Mouse (Mus musculus) CH12.LX (cell line): ENCODE measurements around the gene Abhd15. TPM values are rescaled to one million over a fixed set of nuclear protein-coding genes. Genes with fewer than 3 reads are reported as not detected.

Source experiments
- DNase-seq: peaks from one replicate; pipeline ENCODE4 v3.0.0-alpha.2; 2013; ENCODE audit errors: extremely low read depth
- H3K27ac ChIP-seq: 2 replicates; pipeline ENCODE4 v1.5.1; 2012; ENCODE audit warnings: low read depth, mild to moderate bottlenecking, control low read depth, moderate library complexity; ENCODE audit not compliant: insufficient read depth
- H3K27me3 ChIP-seq: replicated peaks from 2 replicates; pipeline ENCODE3; 2012; ENCODE audit warnings: inconsistent platforms
- H3K36me3 ChIP-seq, 2 experiments: replicated peaks in 1 of 2; 2 replicates each; pipeline versions ENCODE3 to v1.6.1; 2012; ENCODE audit warnings: inconsistent platforms in 1 of 2, low read length in 1 of 2, mild to moderate bottlenecking in 1 of 2, mixed read lengths in 1 of 2, moderate library complexity in 1 of 2; ENCODE audit not compliant: control insufficient read depth in 1 of 2, insufficient read depth in 1 of 2
- H3K4me1 ChIP-seq, 2 experiments: 2 replicates each; pipeline ENCODE4 v1.6.1; 2012; ENCODE audit warnings: inconsistent platforms in 1 of 2, moderate library complexity in 1 of 2; ENCODE audit not compliant: insufficient read depth in 2 of 2, control insufficient read depth in 1 of 2
- H3K4me2 ChIP-seq: 2 replicates; pipeline ENCODE4 v1.6.1; 2012; ENCODE audit warnings: low read depth, mild to moderate bottlenecking, control low read depth; ENCODE audit not compliant: poor library complexity, insufficient read depth, severe bottlenecking
- H3K4me3 ChIP-seq, 3 experiments: fragments of 150-350 bp in 1 of 3; sonication (generic) in 1 of 3; replicated peaks in 1 of 3; 2 replicates each; pipeline versions ENCODE3 to v1.5.1; 2011 to 2012; ENCODE audit warnings: low read depth in 2 of 3, low read length in 2 of 3, mild to moderate bottlenecking in 2 of 3, moderate library complexity in 2 of 3, control low read depth in 1 of 3, improper control_type of control experiment in 1 of 3, inconsistent platforms in 1 of 3, mixed read lengths in 1 of 3; ENCODE audit not compliant: poor library complexity in 1 of 3
- H3K79me2 ChIP-seq: replicated peaks from 2 replicates; pipeline ENCODE4 v1.6.1; 2012; ENCODE audit warnings: mild to moderate bottlenecking, moderate library complexity; ENCODE audit not compliant: control insufficient read depth, poor library complexity, insufficient read depth, severe bottlenecking; ENCODE audit errors: extremely low read depth
- H3K9ac ChIP-seq: 2 replicates; pipeline ENCODE4 v1.6.1; 2012; ENCODE audit warnings: low read depth, mild to moderate bottlenecking, control low read depth, moderate library complexity; ENCODE audit not compliant: insufficient read depth
- H3K9me3 ChIP-seq: replicated peaks from 2 replicates; pipeline ENCODE3; 2012; ENCODE audit warnings: low read length, inconsistent platforms, mixed read lengths
- BHLHE40 ChIP-seq: IDR thresholded peaks from 2 replicates; pipeline ENCODE4 v1.6.1; 2011; ENCODE audit warnings: mild to moderate bottlenecking, low read depth, low read length, improper control_type of control experiment
- CHD1 ChIP-seq: IDR thresholded peaks from 2 replicates; pipeline ENCODE4 v1.6.1; 2012; ENCODE audit warnings: low read depth, low read length, improper control_type of control experiment, inconsistent platforms
- CHD2 ChIP-seq: IDR thresholded peaks from 2 replicates; pipeline ENCODE4 v1.6.1; 2011; ENCODE audit warnings: low read length, improper control_type of control experiment
- CTCF ChIP-seq, 2 experiments: IDR thresholded peaks in 1 of 2; conservative IDR thresholded peaks in 1 of 2; 2 replicates each; pipeline ENCODE4 v1.5.1; 2011 to 2012; ENCODE audit warnings: low read depth in 2 of 2, low read length in 2 of 2, improper control_type of control experiment in 1 of 2, inconsistent platforms in 1 of 2, mild to moderate bottlenecking in 1 of 2, moderate library complexity in 1 of 2
- ELF1 ChIP-seq: IDR thresholded peaks from 2 replicates; pipeline ENCODE4 v1.6.1; 2014; ENCODE audit warnings: low read depth, mild to moderate bottlenecking, inconsistent platforms, low read length, improper control_type of control experiment
- EP300 ChIP-seq: IDR thresholded peaks from 2 replicates; pipeline ENCODE4 v1.6.1; 2011; ENCODE audit warnings: low read length, improper control_type of control experiment
- JUN ChIP-seq: IDR thresholded peaks from 2 replicates; pipeline ENCODE4 v1.6.1; 2011; ENCODE audit warnings: low read depth, mild to moderate bottlenecking, low read length, improper control_type of control experiment, moderate library complexity; ENCODE audit not compliant: insufficient read depth
- MAFK ChIP-seq: IDR thresholded peaks from 2 replicates; pipeline ENCODE4 v1.6.1; 2011; ENCODE audit warnings: low read length, improper control_type of control experiment; ENCODE audit not compliant: insufficient replicate concordance
- MAX ChIP-seq: IDR thresholded peaks from 2 replicates; pipeline ENCODE4 v1.6.1; 2011; ENCODE audit warnings: low read length, improper control_type of control experiment
- MEF2A ChIP-seq: IDR thresholded peaks from 2 replicates; pipeline ENCODE4 v1.6.1; 2014; ENCODE audit warnings: low read depth, mild to moderate bottlenecking, inconsistent platforms, low read length, improper control_type of control experiment, borderline replicate concordance
- MYC ChIP-seq: IDR thresholded peaks from 2 replicates; pipeline ENCODE4 v1.6.1; 2011; ENCODE audit warnings: low read depth, mild to moderate bottlenecking, improper control_type of control experiment, low read length
- PAX5 ChIP-seq: IDR thresholded peaks from 2 replicates; pipeline ENCODE4 v1.6.1; 2012; ENCODE audit warnings: low read length, inconsistent platforms, mixed read lengths
- RAD21 ChIP-seq: IDR thresholded peaks from 2 replicates; pipeline ENCODE4 v1.6.1; 2011; ENCODE audit warnings: low read depth, mild to moderate bottlenecking, low read length, improper control_type of control experiment, moderate library complexity
- RCOR1 ChIP-seq: conservative IDR thresholded peaks from 2 replicates; pipeline ENCODE4 v1.6.1; 2012; ENCODE audit warnings: low read depth, mild to moderate bottlenecking, inconsistent platforms, low read length, improper control_type of control experiment
- SIN3A ChIP-seq: IDR thresholded peaks from 2 replicates; pipeline ENCODE4 v1.6.1; 2012; ENCODE audit warnings: low read length, improper control_type of control experiment, inconsistent platforms
- SMC3 ChIP-seq: IDR thresholded peaks from 2 replicates; pipeline ENCODE4 v1.6.1; 2011; ENCODE audit warnings: low read depth, low read length, improper control_type of control experiment
- TCF12 ChIP-seq: IDR thresholded peaks from 2 replicates; pipeline ENCODE4 v1.6.1; 2014; ENCODE audit warnings: low read depth, mild to moderate bottlenecking, inconsistent platforms, low read length, improper control_type of control experiment
- USF1 ChIP-seq: IDR thresholded peaks from 2 replicates; pipeline ENCODE4 v1.6.1; 2014; ENCODE audit warnings: low read depth, mild to moderate bottlenecking, inconsistent platforms, low read length, improper control_type of control experiment
- ZC3H11A ChIP-seq: IDR thresholded peaks from 2 replicates; pipeline ENCODE4 v1.6.1; 2012; ENCODE audit warnings: low read depth, mild to moderate bottlenecking, inconsistent platforms, low read length, improper control_type of control experiment
- ZMIZ1 ChIP-seq: IDR thresholded peaks from 2 replicates; pipeline ENCODE4 v1.6.1; 2012; ENCODE audit warnings: low read depth, mild to moderate bottlenecking, inconsistent platforms, low read length, improper control_type of control experiment
- ZNF384 ChIP-seq: IDR thresholded peaks from 2 replicates; pipeline ENCODE4 v1.6.1; 2012; ENCODE audit warnings: low read depth, low read length, improper control_type of control experiment, inconsistent platforms
- dilution Hi-C: fragments of 300-500 bp; cut with MboI; formaldehyde crosslinking; loops from 2 replicates; pipeline ENCODE4 v1.14.3; 2020; ENCODE audit warnings: low sequenced_read_pairs; ENCODE audit not compliant: extremely low pct_unique_long_range_greater_than_20kb, extremely low pct_ligation_motif_present
- in situ Hi-C: fragments of 300-500 bp; cut with MboI; formaldehyde crosslinking; loops from 3 replicates; pipeline ENCODE4 v1.14.3; 2019; ENCODE audit warnings: low sequenced_read_pairs, low pct_ligation_motif_present, low pct_unique_long_range_greater_than_20kb, mixed read lengths
- polyA plus RNA-seq: library from polyadenylated mRNA; unstranded; fragments of >175 nt; gene quantifications from 2 replicates; pipeline ENCODE4 v1.2.1, GENCODE M21; 2012; ENCODE audit warnings: low read depth; ENCODE audit not compliant: insufficient read length
- total RNA-seq, 2 experiments: library from RNA; depleted of rRNA; stranded (reverse); fragments of 300-350 nt in 1 of 2; fragments of >200 nt in 1 of 2; gene quantifications; 2 replicates each; pipeline ENCODE4 v1.2.3; 2012 to 2014

Gene Abhd15
- total and polyA plus RNA-seq, 3 experiments = 0.11 to 0.38 (median 0.23) TPM

DNA sequence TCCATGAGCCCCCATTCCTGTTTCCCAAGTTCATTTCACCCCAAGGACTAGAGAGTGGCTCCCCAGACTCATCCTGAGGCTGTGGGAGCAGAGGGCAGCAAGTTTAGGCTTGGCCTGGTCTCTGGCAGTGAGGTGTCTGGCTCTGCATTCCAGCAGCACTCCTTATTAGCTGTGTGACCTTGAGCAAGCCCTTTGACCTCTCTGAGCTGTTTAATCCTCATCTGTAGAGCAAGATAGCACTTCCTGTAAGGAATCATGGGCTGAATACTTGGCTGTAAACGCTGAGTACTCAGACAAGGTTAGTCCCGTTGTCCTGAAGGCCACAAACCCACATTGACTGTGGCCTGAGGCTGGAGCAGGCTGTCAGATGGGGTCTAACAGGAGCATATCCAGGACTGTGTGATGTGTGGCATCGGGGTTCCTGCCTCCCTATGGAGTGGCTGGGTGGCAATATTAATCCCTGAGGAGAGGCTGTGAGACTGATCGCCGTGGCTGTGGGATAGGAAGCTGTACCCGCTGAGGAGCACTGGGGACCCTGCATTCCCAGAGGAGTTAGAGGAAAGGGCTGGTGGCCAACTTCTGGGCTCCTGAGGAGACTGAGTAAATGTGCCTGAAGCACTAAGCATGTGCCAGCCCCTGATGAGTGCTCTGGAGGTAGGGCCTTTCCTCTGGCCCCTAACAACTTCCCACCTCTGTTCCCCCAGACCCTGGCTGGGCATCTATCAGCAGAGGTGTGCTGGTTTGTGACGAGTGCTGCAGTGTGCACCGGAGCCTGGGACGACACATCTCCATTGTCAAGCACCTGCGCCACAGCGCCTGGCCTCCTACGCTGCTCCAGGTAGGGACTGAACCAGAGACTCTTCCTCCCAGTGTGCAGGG, 16.4 kb upstream of the Abhd15 start:
- in situ Hi-C loops (loop anchor here (5.0 kb wide), 1 partner anchor 124 kb away; no protein-coding TSS in a partner anchor), dilution Hi-C loops (no loop called here)
- Histone ChIP-seq H3K79me2 (peaks cover 31% of the 10 kb centered on the region), H3K9ac (no peak overlapping the region), H3K27ac (no peak overlapping the region), H3K9me3 (no peaks in the 10 kb centered on the region), H3K4me2 (no peak overlapping the region), H3K4me3 (no peak overlapping the region), H3K4me1 (peaks cover 19 to 54% of the 10 kb centered on the region in 2 experiments), H3K36me3 (peaks cover 32 to 73% of the 10 kb centered on the region in 2 experiments)
- DNase-seq = no peak
- TF ChIP-seq RAD21 (no peak), TCF12 (no peak), PAX5 (no peak), CTCF (conservative IDR thresholded peaks at IDR 0.05 in 1 of 2, IDR thresholded peaks at IDR 0.05 in 1 of 2; ENCODE audit: low read depth in 2 of 2, low read length in 2 of 2) (no peak), ZNF384 (no peak), ZMIZ1 (no peak), CHD1 (no peak), ELF1 (no peak), SMC3 (no peak), EP300 (no peak), MEF2A (no peak), BHLHE40 (no peak), MYC (no peak), CHD2 (no peak), MAX (no peak), RCOR1 (no peak), ZC3H11A (no peak), USF1 (no peak), JUN (no peak)
- TF ChIP-seq, all 38 proteins: peak for 0
- H3K27me3 ChIP-seq = no peaks in the 10 kb centered on the region

DNA sequence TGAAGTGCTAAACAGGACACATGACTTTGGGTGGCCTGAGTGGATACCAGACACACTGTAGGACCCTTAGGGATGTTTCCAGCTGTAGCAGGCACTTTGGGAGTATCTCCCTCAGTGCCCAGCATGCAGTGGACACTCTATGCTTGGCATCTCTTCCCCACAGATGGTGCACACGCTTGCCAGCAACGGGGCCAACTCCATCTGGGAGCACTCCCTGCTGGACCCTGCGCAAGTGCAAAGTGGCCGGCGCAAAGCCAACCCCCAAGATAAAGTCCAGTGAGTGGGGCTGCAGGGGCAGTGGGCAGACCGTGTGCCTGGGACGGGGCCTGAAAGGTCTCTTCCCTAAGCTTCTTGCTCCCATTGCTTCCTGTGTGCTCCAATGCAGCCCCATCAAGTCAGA, 15.6 kb upstream of the Abhd15 start:
- no peak for DNase-seq
- dilution Hi-C loops = no loop called here
- in situ Hi-C loops = loop anchor here (5.0 kb wide), 1 partner anchor 123 kb away; no protein-coding TSS in a partner anchor
- H3K36me3 ChIP-seq = peaks cover 39 to 81% of the 10 kb centered on the region in 2 experiments
- peaks cover 19 to 52% of the 10 kb centered on the region in 2 experiments for H3K4me1 ChIP-seq
- H3K9ac ChIP-seq = no peak overlapping the region
- H3K9me3 ChIP-seq = no peaks in the 10 kb centered on the region
- no peak overlapping the region for H3K4me2 ChIP-seq
- peaks cover 23% of the 10 kb centered on the region for H3K79me2 ChIP-seq
- H3K4me3 ChIP-seq = no peak overlapping the region
- TF ChIP-seq RAD21 (no peak), ZC3H11A (no peak), SIN3A (no peak), MAFK (no peak), MYC (no peak)
- H3K27ac ChIP-seq = no peak overlapping the region
- no peaks in the 10 kb centered on the region for H3K27me3 ChIP-seq
